Mouse (Mus musculus) gastrocnemius, adult 18-20 months (tissue): ENCODE results near the gene Pisd. TPM values are rescaled to one million over a fixed set of nuclear protein-coding genes. Genes with fewer than 3 reads are reported as not detected.
A peak's percentile ranks its signal among the peaks of the same experiment; 100 is the strongest.
"Not testable (repeated sequence)": the region's sequence is repeated elsewhere in the genome, so short reads cannot be mapped to it uniquely, and the experiment has no call there.

Source experiments
- DNase-seq: peaks from one replicate; pipeline ENCODE4 v3.0.0; 2021; ENCODE audit warnings: low spot score
- long read RNA-seq, 2 experiments: library from polyadenylated mRNA; stranded (forward); transcript quantifications; one replicate each; pipeline ENCODE4 v2.0.0; 2021
- total RNA-seq, 2 experiments: library from RNA; stranded (reverse); gene quantifications; 2 replicates each; pipeline ENCODE4 v1.2.3; 2021

Pisd gene
- total RNA-seq = 10 to 100 TPM; 10.8 to 14.1 TPM
- long read RNA-seq, experiment 1, transcript Pisd-201 (8 exons, 2,183 nt) = major isoform, 34 of 73 reads
- long read RNA-seq, experiment 1, partial matches to known transcripts = 0 of 73 reads
- long read RNA-seq, experiment 1, other reads (novel, unspliced or antisense) = 39 of 73 reads
- long read RNA-seq, experiment 2, transcript Pisd-201 (8 exons, 2,183 nt) = major isoform, 33 of 69 reads
- long read RNA-seq, experiment 2, partial matches to known transcripts = 2 of 69 reads
- long read RNA-seq, experiment 2, other reads (novel, unspliced or antisense) = 34 of 69 reads

DNA sequence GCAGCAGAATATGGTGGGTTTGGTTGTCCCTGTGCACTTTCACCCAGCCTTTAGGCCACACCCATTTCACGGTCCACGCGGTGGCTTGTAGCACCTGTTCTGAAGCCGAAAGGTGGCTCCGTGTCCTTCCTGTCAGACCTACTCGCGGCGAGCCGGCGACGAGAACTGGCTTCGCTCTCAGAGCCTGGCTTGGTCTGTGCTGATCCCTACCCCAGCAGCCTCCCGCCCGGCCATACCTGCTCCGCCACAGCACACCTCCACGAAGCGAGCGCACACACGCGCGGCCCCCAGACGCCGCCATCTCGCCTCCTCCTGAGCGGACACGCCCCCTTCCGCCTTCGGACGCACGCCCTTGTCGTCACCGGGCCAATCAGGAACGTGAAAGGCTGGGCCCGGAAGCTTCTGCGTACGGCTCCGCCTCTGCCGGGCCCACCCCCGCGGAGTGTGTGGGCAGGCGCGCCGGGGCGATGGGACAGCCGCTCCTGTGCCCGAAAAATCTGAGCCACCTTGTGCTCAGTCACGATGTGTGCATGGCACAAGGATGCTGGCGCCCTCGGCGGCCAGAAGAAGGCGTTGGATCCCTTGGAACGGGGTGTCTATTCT, at the start of gene Pisd:
Gene Pisd (minus strand): TSS at position 334 of the 603 bp plus-strand sequence.
- DNase-seq = peak; percentile 95

DNA sequence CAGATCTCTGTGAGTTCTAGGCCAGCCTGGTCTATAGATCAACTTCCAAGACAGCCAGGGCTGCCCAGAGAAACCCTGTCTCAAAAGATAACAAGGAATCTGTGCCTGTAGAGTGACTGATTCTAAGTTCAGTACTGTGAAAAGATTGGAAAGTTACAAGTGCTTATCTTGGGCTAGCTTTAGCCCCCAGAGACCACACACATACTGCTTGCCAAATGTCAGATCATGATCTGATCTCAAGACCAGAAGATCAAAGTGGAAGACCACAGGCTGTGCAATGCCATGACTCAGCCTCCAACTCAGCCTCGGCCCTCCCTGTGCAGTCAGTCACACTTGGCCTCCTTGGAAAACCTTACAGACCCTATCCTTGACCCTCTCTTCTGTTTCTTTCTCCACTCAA, 49.1 kb upstream of the Pisd start:
- no peak for DNase-seq

GRCm38 (mm10) chr5:32830054-32830453, 44.6 kb upstream of the Pisd start:
- DNase-seq = no peak

- not testable (repeated sequence) for DNase-seq
Observed at GRCm38 (mm10) chr5:32828766-32829165, 43.3 kb upstream of the Pisd start.

DNA sequence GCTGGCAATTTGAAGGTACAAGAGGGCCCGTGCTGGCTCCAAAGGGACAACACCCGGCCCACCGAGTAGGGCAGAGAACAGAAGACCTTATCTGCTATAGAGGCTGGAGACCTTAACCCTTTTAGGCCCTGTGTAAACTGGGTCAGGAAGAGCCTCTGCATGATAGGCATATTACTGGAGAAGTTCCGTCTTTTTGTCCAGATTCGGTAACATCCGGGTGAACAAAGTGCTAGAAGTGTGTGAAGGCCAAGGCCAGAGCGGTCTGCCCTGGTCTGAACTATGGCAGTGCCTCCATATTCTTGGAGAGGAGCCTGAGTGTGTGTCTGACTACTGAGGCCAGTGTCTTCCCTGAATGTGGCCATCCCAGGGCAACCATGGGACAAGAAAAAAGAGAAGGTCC, 41.6 kb upstream of the Pisd start, which contains the start of gene Gm20671:
Gene Gm20671 (minus strand): TSS at position 101 of the 400 bp plus-strand sequence.
- no peak for DNase-seq

- no peak for DNase-seq
Observed at GRCm38 (mm10) chr5:32820471-32820870, 35.0 kb upstream of the Pisd start.

GRCm38 (mm10) chr5:32815396-32815795, 29.9 kb upstream of the Pisd start:
- DNase-seq = no peak

- DNase-seq = not testable (repeated sequence)
Observed at GRCm38 (mm10) chr5:32786454-32786853, 1.0 kb upstream of the Pisd start.

DNA sequence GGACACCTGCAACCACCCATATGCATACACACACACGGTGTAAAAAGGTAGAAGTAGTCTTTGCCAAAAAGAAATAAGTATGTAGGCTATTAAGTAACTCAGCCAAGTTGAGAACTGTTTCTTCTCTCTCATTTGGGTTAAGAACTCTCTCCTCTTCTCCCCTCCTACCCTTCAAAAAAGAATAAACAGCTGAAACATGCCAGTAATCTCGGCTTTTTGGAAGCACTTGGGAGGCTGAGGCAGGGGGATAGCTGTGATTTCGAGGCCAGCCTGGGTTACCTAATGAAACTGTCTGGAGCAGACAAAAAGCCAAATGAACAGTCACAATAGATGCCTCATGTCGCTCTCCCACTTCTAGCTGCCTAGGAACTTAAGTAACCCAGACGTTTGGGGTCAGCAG, 720 bp downstream of the Pisd start:
- DNase-seq = no peak

- DNase-seq = no peak
Observed at GRCm38 (mm10) chr5:32781596-32781995, 3.9 kb downstream of the Pisd start.

DNA sequence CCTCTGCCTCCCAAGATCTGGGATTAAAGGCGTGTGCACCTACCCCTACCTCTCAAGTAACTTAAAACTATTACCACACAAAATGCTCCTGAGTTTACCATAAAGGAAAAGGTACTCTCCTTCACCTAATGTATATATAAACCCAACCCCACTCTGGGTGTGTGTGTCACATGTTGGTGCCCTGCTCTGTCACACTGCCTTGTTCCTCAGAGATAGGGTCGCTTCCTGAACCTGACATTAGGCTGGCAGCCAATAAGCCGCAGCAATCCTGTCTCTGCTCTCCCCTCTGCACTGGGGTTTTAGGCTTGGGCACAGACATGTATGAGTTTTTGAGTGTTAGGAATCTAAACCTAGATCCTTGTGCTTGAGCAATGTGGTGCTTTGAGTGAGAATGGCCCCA, 7.3 kb downstream of the Pisd start:
- no peak for DNase-seq

DNA sequence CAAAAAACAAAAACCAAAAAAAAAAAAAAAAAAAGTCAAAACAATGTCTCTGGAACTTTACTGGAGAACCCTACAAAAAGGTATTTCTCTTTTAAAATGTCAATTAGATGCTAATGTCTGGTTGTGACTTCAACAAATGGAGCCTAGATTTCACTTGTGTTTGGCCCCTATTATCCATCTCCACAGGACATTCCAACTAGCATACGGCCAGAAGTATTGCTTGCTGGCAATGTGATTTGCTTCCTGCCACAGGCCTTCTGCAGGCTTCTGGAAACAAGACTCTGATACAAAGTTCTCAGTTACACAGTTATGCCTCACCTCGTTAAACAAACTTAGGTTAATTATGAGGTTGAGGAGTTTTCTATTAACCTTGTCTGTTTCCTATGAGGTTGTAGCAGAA, 13.1 kb downstream of the Pisd start:
- DNase-seq = no peak

DNA sequence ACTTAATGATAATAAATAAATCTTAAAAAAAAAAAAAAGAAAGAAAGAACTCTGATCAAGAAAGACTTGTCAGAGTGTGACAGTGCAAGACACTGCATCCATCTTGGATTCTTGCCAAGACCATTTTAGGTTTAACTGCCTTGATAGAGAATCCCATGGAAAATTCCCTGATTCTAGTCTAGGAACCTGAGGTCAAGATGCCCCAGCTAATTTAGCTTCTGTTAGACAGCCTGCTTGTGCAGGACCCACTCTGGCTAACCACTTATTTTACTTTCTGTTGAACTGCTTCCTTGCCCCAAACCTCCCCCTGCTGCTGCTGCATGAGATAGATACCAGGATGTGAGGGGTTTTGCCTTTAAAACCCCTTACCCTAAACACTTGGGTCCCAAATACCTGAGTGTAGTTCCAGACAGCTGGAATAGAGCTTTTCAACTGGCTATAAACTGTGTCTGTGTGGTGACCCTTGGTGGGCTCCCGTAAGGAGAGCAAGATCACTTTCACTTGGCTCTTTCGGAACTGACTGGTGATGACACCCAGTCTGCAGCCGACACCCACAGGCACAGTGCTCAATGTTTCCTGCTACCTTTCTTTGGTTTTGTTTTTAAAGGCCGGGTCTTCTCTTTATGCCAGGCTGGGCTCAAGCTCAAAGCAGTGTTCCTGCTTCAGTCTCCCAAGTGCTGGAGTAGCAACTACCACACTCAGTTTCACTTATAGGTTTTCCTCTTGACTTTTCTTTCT, 17.6 kb downstream of the Pisd start:
- DNase-seq = no peak

DNA sequence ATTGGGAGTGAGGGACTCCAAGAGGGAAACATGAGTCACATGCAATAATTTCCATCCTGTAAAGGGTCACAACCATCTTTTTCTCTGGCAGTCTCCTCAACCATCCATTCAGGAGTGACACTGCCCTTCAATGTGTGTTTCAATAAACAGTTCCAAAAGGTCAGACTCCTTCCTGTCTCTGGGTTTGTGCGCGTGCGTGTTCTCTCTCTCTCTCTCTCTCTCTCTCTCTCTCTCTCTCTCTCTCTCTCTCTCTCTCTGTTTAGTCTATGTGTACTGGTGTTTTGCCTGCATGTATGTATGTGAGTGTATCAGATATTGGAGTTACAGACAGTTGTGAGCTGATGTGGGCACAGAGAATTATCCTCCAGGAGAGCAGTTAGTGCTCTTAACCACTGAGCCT, 18.4 kb downstream of the Pisd start:
- no peak for DNase-seq

DNA sequence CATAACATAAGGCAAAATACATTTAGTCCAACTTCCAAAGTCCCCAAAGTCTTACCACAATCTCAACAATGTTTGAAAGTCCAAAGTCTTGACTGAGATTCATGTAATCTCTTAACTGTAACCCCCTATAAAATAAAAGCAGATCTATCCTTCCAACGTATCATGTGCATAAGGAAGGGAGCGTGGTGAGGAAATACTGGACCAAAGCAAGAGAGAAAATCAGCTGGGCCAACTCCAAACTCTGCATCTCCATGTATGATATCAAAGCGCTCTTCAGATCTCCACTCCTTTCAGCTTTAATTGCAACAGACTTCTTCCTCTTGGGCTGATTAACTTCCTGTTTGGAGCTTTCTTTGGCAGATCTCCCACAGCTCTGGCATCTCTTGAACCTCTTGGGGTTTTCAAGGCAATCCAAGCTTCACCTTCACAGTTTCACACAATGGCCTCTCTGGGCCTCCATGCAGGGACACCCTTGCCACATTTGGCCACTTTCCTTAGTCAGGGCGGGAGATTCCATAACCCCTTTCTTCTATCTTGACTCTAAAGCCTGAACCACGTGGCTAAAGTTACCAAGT, 23.8 kb downstream of the Pisd start:
- DNase-seq = no peak

GRCm38 (mm10) chr5:32760787-32761186, 24.7 kb downstream of the Pisd start:
- DNase-seq = no peak

DNA sequence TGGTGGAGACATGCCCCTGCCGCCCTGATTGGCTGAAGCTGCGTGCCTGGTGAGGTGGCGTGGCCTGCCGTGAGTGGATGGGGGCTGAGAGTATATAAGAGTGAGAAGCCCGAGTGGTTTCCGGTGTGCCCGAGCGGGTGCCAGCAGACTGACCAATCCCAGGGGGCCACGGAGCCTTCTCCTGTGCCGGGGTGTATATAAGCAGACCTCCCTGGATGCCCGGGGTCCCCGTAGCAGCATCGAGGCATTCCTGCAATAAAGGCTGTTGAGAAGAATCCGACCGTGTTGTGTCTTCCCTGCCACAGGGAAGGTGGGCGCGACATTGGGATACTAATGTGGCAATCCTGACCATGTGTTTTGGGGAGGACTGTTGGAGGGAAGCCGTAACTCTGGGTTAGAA, 25.1 kb downstream of the Pisd start:
- DNase-seq = not testable (repeated sequence)

GRCm38 (mm10) chr5:32759662-32760061, 25.8 kb downstream of the Pisd start:
- no peak for DNase-seq

GRCm38 (mm10) chr5:32756141-32756540, 29.3 kb downstream of the Pisd start:
- no peak for DNase-seq

- no peak for DNase-seq
Observed at GRCm38 (mm10) chr5:32751736-32752135, 33.7 kb downstream of the Pisd start.

DNA sequence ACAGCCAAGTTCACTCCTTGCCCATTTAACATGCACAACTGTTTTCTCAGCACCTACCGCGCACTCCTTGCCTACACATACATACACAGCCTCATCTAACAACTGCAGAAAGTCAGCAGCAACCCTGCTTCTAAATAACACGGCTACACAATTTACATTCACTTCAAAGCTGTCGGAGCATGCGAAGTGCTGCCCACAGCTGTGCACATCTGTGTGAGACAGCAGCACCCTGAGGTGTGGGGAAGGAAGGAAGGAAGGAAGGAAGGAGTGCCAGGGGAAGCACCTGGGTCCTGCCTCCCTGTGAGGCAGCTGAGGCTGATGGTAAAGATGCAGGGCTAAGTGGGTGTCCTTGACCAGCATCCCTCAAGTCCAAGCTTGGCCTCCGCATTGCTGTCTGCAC, 36.5 kb downstream of the Pisd start:
- DNase-seq = no peak
